Mouse (Mus musculus): ENCODE measurements around the gene Ltbp2.

DNA sequence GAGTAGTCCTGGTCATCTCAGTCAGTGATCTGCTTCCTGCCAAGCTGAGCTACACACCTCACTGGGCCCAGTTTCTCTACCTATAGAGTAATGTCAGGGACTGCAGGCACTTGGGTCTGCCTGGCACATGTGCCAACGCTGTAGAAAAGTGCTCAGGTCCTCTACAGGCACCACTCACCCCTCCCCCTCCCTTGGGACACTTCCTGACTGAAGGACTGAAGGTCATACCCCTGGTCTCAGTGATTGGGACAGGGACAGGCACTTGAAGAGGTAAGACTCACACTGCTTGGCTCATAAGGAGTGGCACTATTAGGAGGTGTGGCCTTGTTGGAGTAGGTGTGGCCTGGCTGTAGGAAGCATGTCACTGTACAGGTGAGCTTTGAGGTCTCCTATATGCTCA lies 65.5 kb downstream of the Ltbp2 start:
- TF ChIP-seq POLR2A (IDR thresholded peaks at IDR 0.05; ENCODE audit: low read depth, low read length), result no peak
- no peak for TF ChIP-seq CTCF (IDR thresholded peaks at IDR 0.05; ENCODE audit: borderline replicate concordance, insufficient read depth, low read length)
